Mouse (Mus musculus): ENCODE data around the gene Arhgap28. TPM values are rescaled to one million over a fixed set of nuclear protein-coding genes. Genes with fewer than 3 reads are reported as not detected.

Gene Arhgap28
- polyA plus RNA-seq, 1 experiment from 2014 or later: 66.3 TPM

DNA sequence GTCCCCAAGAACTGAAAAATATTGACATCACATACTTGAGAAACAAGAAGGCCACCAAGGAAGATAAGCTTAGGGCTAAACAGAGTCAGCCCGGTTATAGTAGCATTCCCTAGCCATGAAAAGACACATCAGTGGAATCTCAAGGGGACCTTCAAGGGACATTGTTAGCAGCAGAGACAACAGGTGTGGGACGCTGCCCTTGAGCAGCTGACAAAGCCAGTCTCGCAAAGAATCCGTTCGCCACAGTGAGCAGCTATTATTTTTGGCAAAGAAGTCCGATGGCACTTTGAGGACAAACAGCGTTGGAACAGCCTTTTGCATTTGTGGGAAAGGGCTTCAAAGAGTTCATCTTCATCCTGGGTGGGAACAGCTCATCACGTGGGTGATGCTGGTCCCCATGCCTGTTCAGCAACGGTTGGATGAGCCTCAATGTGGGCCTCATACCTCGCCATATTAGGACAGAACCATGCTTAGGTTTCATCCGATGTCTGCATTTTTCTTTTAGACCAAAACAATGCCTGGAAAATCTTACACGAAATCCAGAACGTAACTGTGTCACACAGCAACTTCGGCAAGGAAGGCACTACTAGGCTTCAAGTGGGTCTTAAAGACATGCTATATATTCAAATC, 99.5 kb downstream of the Arhgap28 start:
- ATAC-seq (ENCODE audit: insufficient number of reproducible peaks, low FRiP score, low TSS enrichment, low read depth) (no peak), DNase-seq (ENCODE audit: low spot score) (no peak)
- H3K9ac ChIP-seq (ENCODE audit: low read length): no peak overlapping the region
- H3K27ac ChIP-seq (replicated peaks; ENCODE audit: low read depth, low read length): no peak overlapping the region
- H3K9me3 ChIP-seq (ENCODE audit: control insufficient read depth, low read length): no peaks in the 10 kb centered on the region
- H3K4me2 ChIP-seq (ENCODE audit: low read depth, severe bottlenecking): no peak overlapping the region
- WGBS: 92% methylated on average over 14 of the region's 14 CpGs
- no peak overlapping the region for H3K4me3 ChIP-seq (ENCODE audit: low read depth, low read length)
- H3K36me3 ChIP-seq (ENCODE audit: control insufficient read depth, insufficient read depth, low read length): no peaks in the 10 kb centered on the region
- no peaks in the 10 kb centered on the region for H3K4me1 ChIP-seq (ENCODE audit: control insufficient read depth, insufficient read depth, low read length)
- no peaks in the 10 kb centered on the region for H3K27me3 ChIP-seq (ENCODE audit: control insufficient read depth, insufficient read depth, low read length)

DNA sequence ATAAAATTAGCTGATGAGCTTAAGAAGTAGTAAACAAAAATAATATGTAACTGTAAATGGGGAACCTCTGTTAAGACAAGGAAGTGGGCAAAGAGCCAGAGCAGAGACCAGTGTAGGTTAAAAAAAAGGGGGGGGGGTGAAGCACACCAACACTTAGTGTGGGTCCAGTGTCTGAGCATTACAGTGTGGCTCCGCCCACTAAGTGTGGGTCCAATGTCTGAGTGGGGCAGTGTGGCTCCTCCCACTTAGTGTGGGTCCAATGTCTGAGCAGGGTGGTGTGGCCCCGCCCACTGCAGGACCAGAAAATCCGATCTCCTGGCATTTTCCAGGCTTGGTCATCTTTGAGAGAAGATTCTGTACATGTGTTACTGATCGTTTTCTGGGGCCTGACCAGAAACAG, 101.1 kb downstream of the Arhgap28 start:
- WGBS: 91% methylated on average over 4 of the region's 4 CpGs
- no peak for ATAC-seq (ENCODE audit: insufficient number of reproducible peaks, low FRiP score, low TSS enrichment, low read depth)

DNA sequence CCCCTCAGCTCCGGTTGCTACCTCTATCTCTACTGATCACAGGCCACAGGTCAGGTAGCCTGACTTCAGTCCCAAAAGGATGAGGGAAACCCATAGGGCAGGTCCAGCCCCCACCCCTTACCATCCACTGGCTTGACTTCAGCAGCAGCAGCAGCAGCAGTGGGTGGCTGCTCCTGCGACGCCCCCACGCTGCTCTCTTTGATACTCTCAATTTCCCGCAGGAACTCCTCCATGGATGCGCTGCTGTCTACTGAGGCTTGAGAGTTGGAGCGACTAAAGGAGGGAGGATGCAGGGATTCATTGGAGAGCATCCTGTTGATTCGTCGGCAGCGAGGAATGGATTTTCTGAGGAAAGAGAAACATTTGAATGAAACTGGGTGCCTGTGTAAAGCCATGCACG, 102.8 kb downstream of the Arhgap28 start:
- H3K9me3 ChIP-seq (ENCODE audit: control insufficient read depth, low read length): no peaks in the 10 kb centered on the region
- 80% methylated on average over 11 of the region's 11 CpGs for WGBS
- DNase-seq (ENCODE audit: low spot score) (no peak), ATAC-seq (ENCODE audit: insufficient number of reproducible peaks, low FRiP score, low TSS enrichment, low read depth) (no peak)
- no peak overlapping the region for H3K9ac ChIP-seq (ENCODE audit: low read length)
- no peak overlapping the region for H3K4me2 ChIP-seq (ENCODE audit: low read depth, severe bottlenecking)
- H3K36me3 ChIP-seq (ENCODE audit: control insufficient read depth, insufficient read depth, low read length): no peaks in the 10 kb centered on the region
- no peak overlapping the region for H3K4me3 ChIP-seq (ENCODE audit: low read depth, low read length)
- no peaks in the 10 kb centered on the region for H3K27me3 ChIP-seq (ENCODE audit: control insufficient read depth, insufficient read depth, low read length)
- H3K27ac ChIP-seq (replicated peaks; ENCODE audit: low read depth, low read length): no peak overlapping the region
- H3K4me1 ChIP-seq (ENCODE audit: control insufficient read depth, insufficient read depth, low read length): no peaks in the 10 kb centered on the region

More for the DNA sequence above, 101.1 kb downstream of the Arhgap28 start:
- Histone ChIP-seq H3K27me3 (ENCODE audit: control insufficient read depth, insufficient read depth, low read length) (no peaks in the 10 kb centered on the region), H3K9me3 (ENCODE audit: control insufficient read depth, low read length) (no peaks in the 10 kb centered on the region), H3K36me3 (ENCODE audit: control insufficient read depth, insufficient read depth, low read length) (no peaks in the 10 kb centered on the region), H3K9ac (ENCODE audit: low read length) (no peak overlapping the region), H3K4me1 (ENCODE audit: control insufficient read depth, insufficient read depth, low read length) (no peaks in the 10 kb centered on the region), H3K4me2 (ENCODE audit: low read depth, severe bottlenecking) (no peak overlapping the region), H3K4me3 (ENCODE audit: low read depth, low read length) (no peak overlapping the region), H3K27ac (replicated peaks; ENCODE audit: low read depth, low read length) (no peak overlapping the region)
- no peak for DNase-seq (ENCODE audit: low spot score)

DNA sequence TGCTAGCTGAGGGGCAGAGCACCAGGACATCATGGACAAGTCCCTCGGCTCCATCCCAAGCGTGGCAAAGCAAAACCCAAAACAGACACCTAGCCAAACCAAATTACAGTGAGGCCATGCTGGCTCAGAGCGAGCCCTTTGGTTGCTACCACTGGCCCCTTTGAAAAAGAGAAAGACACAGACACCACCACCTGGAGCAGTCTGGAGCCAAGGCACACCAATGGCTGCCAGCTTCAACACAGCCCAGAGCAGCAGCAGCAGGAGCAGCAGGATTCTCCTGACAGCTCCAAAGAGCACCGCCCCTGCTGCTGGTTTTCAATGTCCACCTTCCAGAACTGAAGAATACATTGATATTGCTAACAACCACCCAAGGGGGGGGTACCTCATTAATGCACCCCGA, 104.5 kb downstream of the Arhgap28 start:
- Histone ChIP-seq H3K36me3 (ENCODE audit: control insufficient read depth, insufficient read depth, low read length) (peaks cover 2% of the 10 kb centered on the region; the same call in 1 of the 2 replicates), H3K27me3 (ENCODE audit: control insufficient read depth, insufficient read depth, low read length) (no peaks in the 10 kb centered on the region), H3K4me3 (ENCODE audit: low read depth, low read length) (no peak overlapping the region), H3K9ac (ENCODE audit: low read length) (no peak overlapping the region), H3K9me3 (ENCODE audit: control insufficient read depth, low read length) (no peaks in the 10 kb centered on the region), H3K27ac (replicated peaks; ENCODE audit: low read depth, low read length) (no peak overlapping the region), H3K4me1 (ENCODE audit: control insufficient read depth, insufficient read depth, low read length) (no peaks in the 10 kb centered on the region), H3K4me2 (ENCODE audit: low read depth, severe bottlenecking) (no peak overlapping the region)
- DNase-seq (ENCODE audit: low spot score) (no peak), ATAC-seq (ENCODE audit: insufficient number of reproducible peaks, low FRiP score, low TSS enrichment, low read depth) (no peak)
- WGBS: 92% methylated on average over 5 of the region's 5 CpGs

GRCm38 (mm10) chr17:67896413-67896812, 107.5 kb downstream of the Arhgap28 start:
- H3K27ac ChIP-seq (replicated peaks; ENCODE audit: low read depth, low read length): no peak overlapping the region
- 98% methylated on average over 5 of the region's 5 CpGs for WGBS
- H3K4me2 ChIP-seq (ENCODE audit: low read depth, severe bottlenecking): no peak overlapping the region
- no peaks in the 10 kb centered on the region for H3K27me3 ChIP-seq (ENCODE audit: control insufficient read depth, insufficient read depth, low read length)
- no peaks in the 10 kb centered on the region for H3K9me3 ChIP-seq (ENCODE audit: control insufficient read depth, low read length)
- H3K36me3 ChIP-seq (ENCODE audit: control insufficient read depth, insufficient read depth, low read length): peaks cover 2% of the 10 kb centered on the region; the same call in 1 of the 2 replicates
- no peaks in the 10 kb centered on the region for H3K4me1 ChIP-seq (ENCODE audit: control insufficient read depth, insufficient read depth, low read length)
- no peak for ATAC-seq (ENCODE audit: insufficient number of reproducible peaks, low FRiP score, low TSS enrichment, low read depth)
- no peak overlapping the region for H3K4me3 ChIP-seq (ENCODE audit: low read depth, low read length)
- H3K9ac ChIP-seq (ENCODE audit: low read length): no peak overlapping the region
- no peak for DNase-seq (ENCODE audit: low spot score)

DNA sequence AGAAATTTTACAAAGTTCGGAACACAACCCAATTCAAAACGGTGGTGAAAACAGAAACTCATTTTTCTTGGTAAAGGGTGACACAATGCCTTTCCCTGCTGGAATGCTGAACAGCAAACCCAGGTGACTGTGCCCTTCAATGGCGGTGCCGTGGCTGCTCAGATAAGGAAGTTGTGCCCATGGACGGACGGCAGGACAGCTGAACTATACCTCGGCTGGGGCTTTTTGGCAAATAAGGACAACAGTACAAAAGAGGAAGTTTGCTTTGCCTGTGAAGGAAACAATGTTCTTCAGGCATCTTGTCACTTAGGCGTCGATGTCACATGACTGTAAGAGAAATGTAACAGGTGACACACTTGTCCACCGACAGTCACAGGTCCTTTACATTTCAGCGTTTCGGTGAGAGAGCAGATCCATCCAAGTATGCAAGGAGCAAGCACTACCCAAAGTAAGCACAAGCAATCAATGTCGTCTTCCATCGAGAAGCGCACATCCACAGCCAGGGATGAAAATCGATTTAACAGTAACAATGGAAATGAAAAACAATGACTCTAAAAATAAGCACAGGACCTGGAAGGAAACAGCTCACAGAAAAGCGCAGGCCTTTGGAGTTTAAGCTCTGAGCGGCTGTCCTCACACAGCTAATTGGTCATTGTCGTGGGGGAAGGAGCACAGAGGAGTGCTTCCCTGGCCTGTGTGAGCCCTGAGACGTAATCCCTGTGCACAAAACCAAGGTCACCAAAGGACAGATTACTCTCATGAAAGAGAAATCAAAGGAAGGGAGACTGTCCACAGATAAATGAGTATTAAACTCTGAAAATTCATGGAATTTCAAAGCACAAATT, 114.2 kb downstream of the Arhgap28 start:
- DNase-seq (ENCODE audit: low spot score): no peak
- no peaks in the 10 kb centered on the region; the same call in 1 of the 2 replicates for H3K36me3 ChIP-seq (ENCODE audit: control insufficient read depth, insufficient read depth, low read length)

GRCm38 (mm10) chr17:67888081-67888480, 115.8 kb downstream of the Arhgap28 start:
- WGBS: 97% methylated on average over 9 of the region's 9 CpGs
- H3K27ac ChIP-seq (replicated peaks; ENCODE audit: low read depth, low read length): no peak overlapping the region
- no peaks in the 10 kb centered on the region for H3K9me3 ChIP-seq (ENCODE audit: control insufficient read depth, low read length)
- H3K27me3 ChIP-seq (ENCODE audit: control insufficient read depth, insufficient read depth, low read length): no peaks in the 10 kb centered on the region
- no peak for DNase-seq (ENCODE audit: low spot score)
- H3K4me1 ChIP-seq (ENCODE audit: control insufficient read depth, insufficient read depth, low read length): no peaks in the 10 kb centered on the region
- H3K4me2 ChIP-seq (ENCODE audit: low read depth, severe bottlenecking): no peak overlapping the region
- no peaks in the 10 kb centered on the region for H3K36me3 ChIP-seq (ENCODE audit: control insufficient read depth, insufficient read depth, low read length)
- H3K4me3 ChIP-seq (ENCODE audit: low read depth, low read length): no peak overlapping the region
- ATAC-seq (ENCODE audit: insufficient number of reproducible peaks, low FRiP score, low TSS enrichment, low read depth): no peak
- H3K9ac ChIP-seq (ENCODE audit: low read length): no peak overlapping the region

More for the DNA sequence above, 114.2 kb downstream of the Arhgap28 start:
- Histone ChIP-seq H3K27ac (replicated peaks; ENCODE audit: low read depth, low read length) (no peak overlapping the region), H3K27me3 (ENCODE audit: control insufficient read depth, insufficient read depth, low read length) (no peaks in the 10 kb centered on the region), H3K4me2 (ENCODE audit: low read depth, severe bottlenecking) (no peak overlapping the region), H3K9me3 (ENCODE audit: control insufficient read depth, low read length) (no peaks in the 10 kb centered on the region), H3K4me1 (ENCODE audit: control insufficient read depth, insufficient read depth, low read length) (no peaks in the 10 kb centered on the region), H3K9ac (ENCODE audit: low read length) (no peak overlapping the region), H3K4me3 (ENCODE audit: low read depth, low read length) (no peak overlapping the region)
- 85% methylated on average over 20 of the region's 20 CpGs for WGBS
- no peak for ATAC-seq (ENCODE audit: insufficient number of reproducible peaks, low FRiP score, low TSS enrichment, low read depth)

- Histone ChIP-seq H3K27me3 (ENCODE audit: control insufficient read depth, insufficient read depth, low read length) (no peaks in the 10 kb centered on the region), H3K4me1 (ENCODE audit: control insufficient read depth, insufficient read depth, low read length) (no peaks in the 10 kb centered on the region), H3K36me3 (ENCODE audit: control insufficient read depth, insufficient read depth, low read length) (peaks cover 2% of the 10 kb centered on the region; the same call in 1 of the 2 replicates), H3K27ac (replicated peaks; ENCODE audit: low read depth, low read length) (no peak overlapping the region), H3K9me3 (ENCODE audit: control insufficient read depth, low read length) (no peaks in the 10 kb centered on the region), H3K9ac (ENCODE audit: low read length) (no peak overlapping the region), H3K4me3 (ENCODE audit: low read depth, low read length) (no peak overlapping the region), H3K4me2 (ENCODE audit: low read depth, severe bottlenecking) (no peak overlapping the region)
- DNase-seq (ENCODE audit: low spot score): no peak
- no peak for ATAC-seq (ENCODE audit: insufficient number of reproducible peaks, low FRiP score, low TSS enrichment, low read depth)
- WGBS: 88% methylated on average over 5 of the region's 5 CpGs
These were observed 117.6 kb downstream of the Arhgap28 start for GRCm38 (mm10) chr17:67886326-67886725.

All from limb, embryonic 11.5 days (tissue).